Mouse (Mus musculus) cortical plate, adult 2 months (tissue): ENCODE results near the gene Grik4. TPM values are rescaled to one million over a fixed set of nuclear protein-coding genes. Genes with fewer than 3 reads are reported as not detected.

Experiments
- H3K27ac ChIP-seq: fragments of 200-500 bp; 2 replicates; pipeline ENCODE4 v1.5.1; 2012; ENCODE audit warnings: low read length, control low read depth, inconsistent platforms; ENCODE audit not compliant: insufficient read depth
- H3K4me1 ChIP-seq: fragments of 200-500 bp; 2 replicates; pipeline ENCODE4 v1.6.1; 2011; ENCODE audit warnings: low read length; ENCODE audit not compliant: control insufficient read depth, insufficient read depth
- H3K4me3 ChIP-seq: fragments of 200-500 bp; 2 replicates; pipeline ENCODE4 v1.5.1; 2011; ENCODE audit warnings: mild to moderate bottlenecking, low read length, control low read depth; ENCODE audit not compliant: insufficient read depth
- CTCF ChIP-seq: fragments of 200-500 bp; IDR thresholded peaks from 2 replicates; pipeline ENCODE4 v1.5.1; 2011; ENCODE audit warnings: mild to moderate bottlenecking, control low read depth, low read length; ENCODE audit not compliant: insufficient read depth; ENCODE audit errors: extremely low read depth
- POLR2A ChIP-seq: fragments of 200-500 bp; IDR thresholded peaks from 2 replicates; pipeline ENCODE4 v1.6.1; 2011; ENCODE audit warnings: mild to moderate bottlenecking, low read length, control low read depth; ENCODE audit not compliant: insufficient read depth; ENCODE audit errors: extremely low read depth
- polyA plus RNA-seq: library from polyadenylated mRNA; depleted of rRNA; stranded (reverse); fragments of >200 nt; gene quantifications from 2 replicates; pipeline ENCODE4 v1.2.3, GENCODE M21; 2012

The Grik4 gene
- polyA plus RNA-seq, 1 experiment: 10.9 TPM

DNA sequence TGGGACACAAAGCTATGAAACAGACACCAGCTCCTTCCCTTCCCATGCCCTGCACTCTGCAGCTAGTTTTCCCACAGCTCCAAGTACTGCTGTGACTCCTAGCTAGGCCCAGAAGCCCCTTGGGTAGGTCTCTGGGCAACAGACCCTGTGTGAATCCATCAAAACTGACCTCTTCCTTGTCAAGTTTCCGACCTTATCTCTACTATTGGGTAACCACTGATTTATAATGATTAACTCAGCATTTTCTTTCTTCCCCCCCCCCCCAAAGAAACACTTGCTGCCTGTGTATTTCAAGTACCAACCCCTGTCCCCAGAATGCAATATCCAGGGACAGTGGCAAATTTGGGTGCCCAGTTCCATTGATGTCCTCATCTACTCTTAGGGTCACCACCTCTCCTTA, 437.3 kb downstream of the Grik4 start:
- H3K4me3 ChIP-seq: no peak overlapping the region
- H3K27ac ChIP-seq: no peak overlapping the region
- TF ChIP-seq CTCF: no peak
- no peak for TF ChIP-seq POLR2A
- no peaks in the 10 kb centered on the region for H3K4me1 ChIP-seq

DNA sequence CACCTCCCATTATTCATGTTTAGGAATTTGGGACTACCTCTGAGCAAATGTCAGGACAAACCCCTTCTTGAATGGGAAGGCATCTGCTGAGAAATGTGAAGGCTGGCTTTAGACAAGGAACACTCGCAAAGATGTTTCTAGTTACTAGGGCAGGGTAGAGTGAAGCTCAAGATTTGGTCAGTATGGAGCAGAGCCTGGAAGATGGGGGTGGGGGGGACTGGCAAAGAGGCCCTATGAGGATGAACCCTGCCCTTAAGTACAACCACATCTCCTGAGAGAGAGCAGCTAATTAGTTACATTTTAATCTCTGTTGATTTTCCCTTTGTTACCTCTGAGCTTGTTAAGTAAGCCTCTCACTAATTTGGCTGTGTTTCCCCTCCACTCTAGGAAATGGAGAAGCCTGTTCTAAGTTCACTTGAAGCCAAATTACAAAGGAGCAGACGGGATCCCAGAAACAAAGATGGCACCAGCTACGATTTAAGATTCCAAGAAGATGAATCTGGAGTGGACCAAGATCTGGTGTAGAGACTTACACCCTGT, 439.3 kb downstream of the Grik4 start:
- TF ChIP-seq POLR2A: no peak
- TF ChIP-seq CTCF: no peak
- no peak overlapping the region for H3K27ac ChIP-seq
- H3K4me1 ChIP-seq: no peaks in the 10 kb centered on the region
- no peak overlapping the region for H3K4me3 ChIP-seq

DNA sequence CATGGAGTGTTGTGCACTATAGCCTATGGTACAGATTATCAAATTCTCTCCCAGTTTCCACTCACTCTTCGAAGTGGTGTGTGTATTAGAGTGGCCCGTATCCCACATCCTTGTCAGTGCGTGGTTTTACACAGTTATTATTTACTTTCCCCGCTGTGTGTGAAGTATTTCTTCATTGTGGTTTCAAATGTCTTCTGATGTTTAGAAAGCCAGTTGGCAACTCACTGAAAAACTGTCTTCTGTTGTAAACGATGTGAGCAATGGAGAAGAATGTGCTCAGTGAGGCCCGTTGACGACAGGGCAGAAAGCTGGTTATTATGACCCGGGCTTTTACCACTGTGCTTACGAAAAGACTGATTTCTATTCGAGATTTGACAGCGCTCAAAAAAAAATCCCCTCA, 439.7 kb downstream of the Grik4 start:
- no peak overlapping the region for H3K4me3 ChIP-seq
- H3K4me1 ChIP-seq: no peaks in the 10 kb centered on the region
- no peak overlapping the region for H3K27ac ChIP-seq
- TF ChIP-seq CTCF (no peak), POLR2A (no peak)

DNA sequence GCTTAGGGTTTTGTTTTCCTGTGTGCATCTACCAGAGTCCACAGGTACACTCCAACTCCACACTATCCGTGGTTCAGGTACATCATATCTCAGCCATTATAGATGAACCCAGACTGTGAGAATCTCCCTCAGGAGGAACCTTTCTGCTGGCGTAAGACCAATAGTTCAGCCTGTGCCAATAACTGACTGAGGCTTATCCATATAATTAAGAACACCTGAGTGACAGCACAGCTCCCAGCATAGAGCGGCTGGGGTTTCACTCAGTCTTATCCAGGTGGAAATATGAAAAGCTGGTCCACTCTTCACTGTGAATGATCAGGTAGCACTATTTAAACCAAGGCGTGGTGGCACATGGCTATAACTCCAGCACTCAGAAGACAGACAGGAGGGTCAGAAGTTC, 440.6 kb downstream of the Grik4 start:
- H3K27ac ChIP-seq: no peak overlapping the region
- TF ChIP-seq CTCF: no peak
- no peak for TF ChIP-seq POLR2A
- no peaks in the 10 kb centered on the region for H3K4me1 ChIP-seq
- H3K4me3 ChIP-seq: no peak overlapping the region

DNA sequence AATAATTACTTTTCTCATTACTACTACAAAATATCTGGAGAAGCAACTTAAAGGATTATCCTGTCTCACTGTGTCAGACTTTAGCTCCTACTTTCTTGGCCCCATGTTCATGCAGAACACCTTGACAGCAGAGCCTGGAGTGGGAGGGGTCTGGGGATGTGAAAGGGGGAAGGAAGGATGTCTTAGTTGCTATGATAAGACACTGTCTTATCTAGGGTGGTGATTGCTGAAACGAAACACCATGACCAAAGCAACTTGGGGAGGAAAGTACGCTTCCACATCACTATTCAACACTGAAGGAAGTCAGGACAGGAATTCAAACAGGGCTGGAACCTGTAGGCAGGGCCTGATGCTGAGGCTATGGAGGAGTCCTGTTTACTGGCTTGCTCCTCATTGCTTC, 448.0 kb downstream of the Grik4 start:
- Histone ChIP-seq H3K4me3 (no peak overlapping the region), H3K4me1 (peaks cover 1% of the 10 kb centered on the region), H3K27ac (no peak overlapping the region)
- no peak for TF ChIP-seq POLR2A
- no peak for TF ChIP-seq CTCF

DNA sequence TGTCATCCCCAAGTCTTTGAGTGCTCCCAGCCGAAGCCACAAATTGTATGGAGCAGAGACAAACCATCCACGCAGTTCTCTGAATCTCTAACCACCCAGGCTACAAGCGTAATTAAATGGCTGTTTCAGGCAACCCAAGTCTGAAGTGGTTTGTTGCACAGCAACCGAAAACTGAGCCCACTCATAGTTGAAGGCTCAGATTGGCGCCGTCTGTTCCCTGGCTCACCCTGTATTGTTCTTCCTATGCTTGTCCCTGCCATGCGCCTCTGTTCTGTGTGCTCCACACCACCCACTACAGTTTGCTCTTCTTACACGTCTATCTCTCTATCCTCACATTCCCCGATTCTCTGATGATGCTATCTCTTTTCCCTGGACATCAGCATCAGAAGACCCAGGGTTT, 452.5 kb downstream of the Grik4 start:
- Histone ChIP-seq H3K27ac (no peak overlapping the region), H3K4me1 (peaks cover 6% of the 10 kb centered on the region)
- TF ChIP-seq CTCF: no peak
- no peak for TF ChIP-seq POLR2A

DNA sequence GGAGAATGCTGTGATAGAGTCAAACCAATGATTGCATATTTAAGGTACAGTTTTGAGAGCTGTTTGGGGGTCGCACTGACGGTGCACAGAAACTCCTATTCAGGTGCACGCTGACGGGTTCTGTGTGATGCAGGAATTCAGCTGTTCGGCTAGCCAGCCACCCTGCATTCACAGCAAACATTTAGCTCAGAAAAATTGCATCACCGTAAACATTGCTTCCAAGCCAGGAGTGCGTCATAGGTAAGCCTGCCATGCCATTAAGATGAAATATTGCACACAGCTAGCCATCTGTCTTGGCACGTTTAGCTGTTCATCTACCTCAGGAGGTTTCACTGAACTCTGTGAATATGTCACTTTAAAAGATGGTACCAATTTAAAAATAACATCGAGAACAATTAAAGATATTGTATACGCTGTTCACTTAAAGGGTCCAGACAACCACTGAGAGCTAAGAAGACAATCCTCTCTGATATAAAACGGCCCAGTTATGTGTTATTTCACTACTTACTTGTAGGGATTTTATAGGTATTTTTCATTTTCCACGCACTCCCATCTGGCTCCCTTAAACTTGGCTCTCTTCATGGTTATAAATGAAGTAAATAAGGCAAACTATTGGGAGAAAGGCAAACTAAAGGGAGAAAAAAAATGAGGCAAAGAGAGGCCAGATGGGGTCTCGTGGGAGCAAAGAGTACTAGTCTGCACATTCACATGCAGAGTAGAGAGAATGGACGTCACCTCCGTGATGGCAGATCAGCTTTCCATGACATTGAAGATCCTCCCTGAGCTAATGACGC, 453.5 kb downstream of the Grik4 start:
- Histone ChIP-seq H3K4me3 (no peak overlapping the region), H3K27ac (no peak overlapping the region), H3K4me1 (peaks cover 6% of the 10 kb centered on the region)
- TF ChIP-seq POLR2A: no peak

More for the DNA sequence above, 452.5 kb downstream of the Grik4 start:
- H3K4me3 ChIP-seq: no peak overlapping the region

DNA sequence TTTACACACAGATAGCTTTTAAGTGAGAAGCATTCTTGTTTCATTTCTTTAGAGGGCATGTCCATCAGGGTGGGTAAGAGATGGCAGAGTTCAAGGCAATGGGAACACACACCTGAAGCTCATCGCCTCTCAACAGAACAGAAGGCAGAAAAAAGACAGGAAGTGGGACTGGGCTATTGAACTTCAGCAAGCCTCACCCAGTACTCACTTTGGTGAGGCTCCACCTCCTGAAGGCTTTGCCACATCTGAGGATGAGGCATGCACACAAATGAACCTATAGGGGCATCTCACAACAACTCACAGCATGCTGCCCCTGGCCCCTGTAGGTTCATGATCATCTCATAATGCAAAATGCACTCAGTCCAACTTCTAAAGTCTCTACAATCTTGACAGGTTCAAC, 456.2 kb downstream of the Grik4 start:
- Histone ChIP-seq H3K27ac (no peak overlapping the region), H3K4me1 (peaks cover 6% of the 10 kb centered on the region), H3K4me3 (no peak overlapping the region)
- no peak for TF ChIP-seq CTCF
- no peak for TF ChIP-seq POLR2A

DNA sequence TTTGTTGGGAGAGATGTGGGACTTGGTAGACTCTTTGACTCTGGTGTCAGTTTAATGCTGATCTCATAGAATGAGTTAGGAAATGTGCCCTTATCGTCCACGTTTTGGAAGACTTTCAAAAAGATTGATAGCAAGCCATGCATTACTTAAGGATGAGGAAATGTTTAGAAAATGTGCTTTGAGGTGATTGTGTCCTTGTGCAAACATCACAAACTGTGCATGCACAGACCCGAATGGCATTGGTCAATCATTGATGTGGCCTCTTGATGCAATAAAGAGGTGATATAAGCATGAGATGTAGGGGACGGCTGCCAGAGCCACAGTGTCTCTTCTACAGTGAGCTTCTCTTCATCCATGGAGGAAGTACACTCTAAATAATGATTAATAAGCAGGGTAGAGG, 457.4 kb downstream of the Grik4 start:
- H3K4me3 ChIP-seq: no peak overlapping the region
- H3K4me1 ChIP-seq: peaks cover 6% of the 10 kb centered on the region
- H3K27ac ChIP-seq: no peak overlapping the region
- no peak for TF ChIP-seq POLR2A
- no peak for TF ChIP-seq CTCF

DNA sequence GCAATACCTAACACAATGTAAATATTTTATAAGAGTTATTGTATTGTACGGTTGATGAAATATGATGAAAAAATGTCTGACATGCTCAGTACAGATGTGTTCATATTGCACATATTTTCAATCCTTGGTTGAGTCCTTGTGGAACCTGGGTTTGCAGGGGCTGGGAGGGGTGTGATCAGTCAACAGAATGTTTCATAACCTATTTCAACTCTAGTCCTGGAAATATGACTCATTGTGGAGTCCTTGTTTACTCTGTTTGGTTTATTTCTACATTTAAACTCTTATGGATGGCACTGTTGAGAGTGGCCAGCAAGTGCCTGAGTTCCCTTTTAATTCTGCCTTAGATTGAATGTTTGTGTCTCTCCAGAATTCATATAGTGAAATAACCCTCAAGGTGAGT, 459.6 kb downstream of the Grik4 start:
- H3K4me1 ChIP-seq: no peaks in the 10 kb centered on the region

More for the DNA sequence above, 459.6 kb downstream of the Grik4 start:
- no peak overlapping the region for H3K4me3 ChIP-seq
- TF ChIP-seq POLR2A: no peak
- TF ChIP-seq CTCF: no peak
- no peak overlapping the region for H3K27ac ChIP-seq
